Mouse (Mus musculus) cerebellum, postnatal 4 days (tissue): ENCODE measurements around the gene Cacna2d2.

Experiments used
- DNase-seq, 2 experiments: peaks; one replicate each; pipeline ENCODE4 v3.0.0; 2022; ENCODE audit warnings: low spot score in 2 of 2, mixed read lengths in 1 of 2

Cacna2d2 gene

DNA sequence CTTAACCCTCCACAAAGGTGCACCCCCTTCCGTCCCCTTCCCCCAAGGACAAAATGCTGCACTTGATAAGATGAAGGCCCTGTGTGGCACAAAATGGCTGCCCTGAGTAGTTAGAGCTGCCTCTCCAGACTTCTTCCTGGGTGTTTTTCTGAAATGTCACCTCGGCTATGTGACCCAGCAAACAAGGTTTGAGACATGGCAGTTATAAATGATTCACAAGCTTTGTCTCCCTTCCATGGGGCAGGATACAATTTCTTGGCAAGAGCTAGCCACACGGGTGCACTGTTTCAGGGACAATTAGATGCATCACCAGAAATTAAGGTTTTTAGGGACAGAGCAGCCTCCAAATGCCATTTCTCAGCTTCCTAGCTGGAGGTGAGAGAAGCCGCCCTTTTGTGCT, 141.0 kb downstream of the Cacna2d2 start:
- DNase-seq: no peak

DNA sequence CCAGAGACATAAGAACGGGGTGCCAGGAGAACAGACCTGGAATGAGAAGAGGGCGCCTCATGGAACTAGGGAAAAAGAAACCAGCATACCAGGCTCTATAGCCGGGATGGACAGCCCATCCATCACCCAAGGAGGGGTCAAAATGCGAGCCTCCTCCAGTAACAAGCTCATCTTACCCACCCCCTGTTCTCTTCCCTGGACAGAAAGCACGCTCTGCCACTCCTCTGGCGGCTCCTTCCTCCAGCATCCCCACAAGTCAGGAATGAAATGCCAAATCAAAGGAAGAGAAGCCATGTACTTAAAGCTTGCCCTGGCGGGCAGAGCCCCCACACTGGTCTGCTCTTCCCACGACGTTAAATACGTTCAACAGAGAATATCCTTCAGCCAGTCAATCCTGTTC, 141.6 kb downstream of the Cacna2d2 start:
- no peak for DNase-seq

DNA sequence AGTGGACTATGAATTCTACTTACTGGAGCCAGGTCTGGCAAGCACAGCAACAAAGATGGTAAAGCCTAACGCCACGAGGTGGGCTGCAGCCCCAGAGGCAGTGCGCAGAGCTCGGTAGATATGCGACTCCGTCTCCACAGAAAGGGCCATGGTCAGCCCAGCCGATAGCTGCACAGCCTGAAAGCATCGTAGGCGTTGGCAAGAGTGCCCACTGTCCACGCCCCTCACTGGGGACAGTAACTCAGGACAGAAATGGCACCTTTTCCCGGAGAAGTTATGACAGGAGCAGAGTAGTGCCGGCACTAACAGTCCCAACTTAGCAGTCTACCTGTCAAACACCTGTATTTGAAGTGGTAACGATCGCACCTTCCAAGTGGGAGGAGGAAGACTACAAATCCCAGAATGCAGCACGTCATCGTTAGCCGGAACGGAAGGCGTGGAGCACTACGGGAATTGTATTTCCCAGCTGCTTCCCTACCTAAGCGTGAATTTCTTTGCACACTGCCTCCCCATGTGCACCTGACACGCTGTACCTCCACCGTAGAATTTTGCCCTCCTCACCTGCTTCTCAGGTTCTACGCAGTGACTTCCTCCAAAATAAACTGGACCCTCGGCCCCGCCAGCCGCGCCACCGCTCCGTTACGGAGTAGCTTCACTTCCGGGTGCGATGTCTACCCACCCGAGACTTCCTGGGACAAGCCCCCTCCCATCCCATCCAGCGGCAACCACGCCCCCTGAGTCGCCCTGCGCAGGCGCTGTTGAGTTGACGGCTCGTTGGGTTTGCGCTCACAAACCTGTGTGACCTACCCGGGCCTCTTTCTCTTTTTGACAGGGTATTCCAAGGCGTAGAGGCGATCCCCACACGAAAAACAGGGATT, 142.3 kb downstream of the Cacna2d2 start, which contains the start of the genes Cyb561d2 and Nprl2:
TSS of gene Cyb561d2 (minus strand) at position 720 of the 878 bp plus-strand sequence.
TSS of gene Nprl2 (plus strand) at position 753 of the 878 bp plus-strand sequence.
- DNase-seq: peak; percentile 86 to 92

DNA sequence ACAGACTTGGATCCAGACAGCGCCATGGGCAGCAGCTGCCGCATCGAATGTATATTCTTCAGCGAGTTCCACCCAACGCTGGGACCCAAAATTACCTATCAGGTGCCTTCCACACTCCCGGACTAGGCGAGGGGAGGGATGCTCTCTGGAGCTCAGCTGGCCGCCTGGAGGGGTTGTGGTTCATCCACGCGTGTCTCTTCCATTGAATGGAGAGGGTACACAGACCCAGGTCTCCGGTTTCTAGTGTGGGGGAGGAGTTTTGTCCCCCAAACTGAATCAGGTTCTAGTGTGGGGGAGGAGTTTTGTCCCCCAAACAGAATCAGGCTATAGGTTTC, 142.9 kb downstream of the Cacna2d2 start:
- no peak for DNase-seq

DNA sequence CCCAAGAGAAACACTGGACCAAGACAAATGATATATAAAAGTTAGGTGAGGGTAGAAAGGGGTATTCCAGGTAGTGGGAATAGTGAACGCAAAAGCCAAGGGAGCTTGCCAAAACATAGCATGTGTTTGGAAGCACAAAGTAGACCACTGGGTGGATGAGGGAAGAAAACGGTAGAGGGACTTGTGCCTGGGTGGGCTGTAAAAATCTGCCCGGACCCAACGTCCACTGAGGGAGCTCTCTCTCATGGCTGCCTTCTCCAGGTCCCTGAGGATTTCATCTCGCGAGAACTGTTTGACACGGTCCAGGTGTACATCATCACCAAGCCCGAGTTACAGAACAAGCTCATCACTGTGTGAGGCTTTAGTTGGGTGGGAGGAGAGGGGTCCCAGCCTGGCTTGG, 143.3 kb downstream of the Cacna2d2 start:
- no peak for DNase-seq

DNA sequence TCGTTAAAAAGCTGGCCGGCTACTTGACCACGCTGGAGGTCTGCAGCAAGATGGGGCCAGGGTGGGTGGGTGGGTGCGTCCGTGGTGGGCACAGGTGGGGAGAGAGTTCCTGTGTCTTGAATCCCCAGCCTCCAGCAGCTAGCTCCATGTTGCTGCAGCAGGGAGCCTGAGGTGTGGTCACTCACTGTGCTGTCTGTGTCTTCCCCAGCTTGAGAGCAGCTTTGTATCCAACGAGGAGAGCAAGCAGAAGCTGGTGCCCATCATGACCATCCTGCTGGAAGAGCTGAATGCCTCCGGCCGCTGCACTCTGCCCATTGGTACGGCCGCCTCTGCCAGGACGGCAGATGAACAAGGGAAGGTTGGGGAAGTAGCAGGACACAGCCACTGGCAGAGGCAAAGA, 143.9 kb downstream of the Cacna2d2 start:
- no peak for DNase-seq

DNA sequence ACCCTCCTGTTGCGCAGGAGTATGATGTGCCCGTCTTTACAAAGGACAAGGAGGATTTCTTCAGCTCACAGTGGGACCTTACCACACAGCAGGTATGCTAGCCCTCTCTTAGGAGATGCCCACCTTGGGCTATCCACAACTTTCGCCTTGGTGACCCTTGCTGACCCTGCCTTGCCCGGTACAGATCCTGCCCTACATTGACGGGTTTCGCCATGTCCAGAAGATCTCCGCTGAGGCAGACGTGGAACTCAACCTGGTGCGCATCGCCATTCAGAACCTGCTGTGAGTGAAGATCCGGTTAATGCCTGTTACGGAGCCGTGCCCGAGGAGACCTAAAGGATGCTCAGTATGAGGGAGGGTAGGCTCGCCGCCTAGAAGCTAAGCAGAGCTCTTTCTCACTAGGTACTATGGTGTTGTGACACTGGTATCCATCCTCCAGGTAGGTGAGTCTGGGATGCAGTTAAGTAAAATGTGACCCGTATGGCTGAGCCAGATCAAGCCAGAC, 144.8 kb downstream of the Cacna2d2 start:
- DNase-seq: no peak

DNA sequence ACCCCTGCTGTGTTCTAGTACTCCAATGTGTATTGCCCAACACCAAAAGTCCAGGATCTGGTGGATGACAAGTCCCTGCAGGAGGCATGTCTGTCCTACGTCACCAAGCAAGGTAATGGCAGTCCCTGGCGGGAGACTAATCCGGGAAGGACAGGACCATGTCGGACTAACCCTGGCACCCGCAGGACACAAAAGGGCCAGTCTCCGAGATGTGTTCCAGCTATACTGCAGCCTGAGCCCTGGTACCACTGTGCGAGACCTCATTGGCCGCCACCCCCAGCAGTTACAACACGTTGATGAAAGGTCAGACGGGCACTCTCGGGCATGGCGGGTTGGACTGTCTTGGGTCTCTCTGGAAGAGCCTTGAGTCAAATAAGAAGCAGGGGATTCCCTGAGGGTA, 145.3 kb downstream of the Cacna2d2 start:
- no peak for DNase-seq

DNA sequence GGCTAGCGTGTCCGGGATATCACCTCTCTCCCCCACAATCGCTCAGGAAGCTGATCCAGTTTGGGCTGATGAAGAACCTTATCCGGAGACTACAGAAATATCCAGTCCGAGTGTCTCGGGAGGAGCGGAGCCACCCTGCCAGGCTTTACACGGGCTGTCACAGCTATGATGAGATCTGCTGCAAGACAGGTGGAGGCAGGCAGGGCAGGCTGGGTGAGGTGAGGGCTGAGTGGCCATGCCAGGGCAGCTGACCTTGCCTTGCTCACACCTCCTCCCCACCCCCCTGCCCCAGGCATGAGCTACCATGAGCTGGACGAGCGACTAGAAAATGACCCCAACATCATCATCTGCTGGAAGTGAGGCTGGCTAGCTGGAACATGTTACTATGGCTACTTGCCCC, 145.8 kb downstream of the Cacna2d2 start:
- DNase-seq: no peak

DNA sequence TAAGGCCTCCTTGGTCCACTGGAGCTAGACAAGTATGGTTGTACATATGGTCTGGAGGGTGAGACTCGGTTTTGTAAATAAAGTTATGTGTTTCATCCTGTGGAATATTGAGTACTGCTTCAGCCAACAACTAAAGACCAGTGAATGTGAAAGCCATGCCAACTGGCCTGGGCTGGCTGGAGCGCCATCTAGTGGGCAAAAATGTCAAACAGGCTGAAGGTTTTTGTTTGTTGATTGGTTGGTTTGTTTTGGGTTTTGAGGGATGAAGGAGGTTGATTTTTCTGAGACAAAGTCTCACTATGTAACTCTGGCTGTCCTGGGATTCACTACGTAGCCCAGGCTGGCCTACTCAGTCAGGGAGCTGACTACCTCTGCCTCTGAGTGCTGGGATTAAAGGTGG, 146.2 kb downstream of the Cacna2d2 start:
- DNase-seq: peak; percentile 63 to 85

DNA sequence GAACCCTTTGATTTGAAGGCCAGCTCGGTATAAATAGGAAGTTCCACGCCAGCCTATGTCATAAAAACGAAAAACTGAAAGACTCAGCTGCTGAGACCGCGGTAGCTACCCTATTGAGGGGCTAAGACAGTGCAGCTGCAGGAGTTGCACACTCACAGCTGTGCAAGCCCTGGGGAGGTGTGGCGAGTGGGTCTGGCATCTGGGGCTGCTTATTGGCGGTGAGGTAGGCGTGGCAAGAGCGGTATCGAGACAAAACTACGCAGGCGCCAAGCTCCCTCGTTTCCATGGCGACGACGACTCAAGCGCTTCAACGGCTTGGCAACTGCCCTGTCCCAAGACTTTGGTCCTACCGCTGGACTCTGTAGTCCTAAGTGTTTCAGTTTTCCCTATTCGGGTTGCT, 147.6 kb downstream of the Cacna2d2 start, which contains the start of gene Zmynd10:
TSS of gene Zmynd10 (plus strand) at position 273 of the 400 bp plus-strand sequence.
- peak; percentile 46 to 78 for DNase-seq

DNA sequence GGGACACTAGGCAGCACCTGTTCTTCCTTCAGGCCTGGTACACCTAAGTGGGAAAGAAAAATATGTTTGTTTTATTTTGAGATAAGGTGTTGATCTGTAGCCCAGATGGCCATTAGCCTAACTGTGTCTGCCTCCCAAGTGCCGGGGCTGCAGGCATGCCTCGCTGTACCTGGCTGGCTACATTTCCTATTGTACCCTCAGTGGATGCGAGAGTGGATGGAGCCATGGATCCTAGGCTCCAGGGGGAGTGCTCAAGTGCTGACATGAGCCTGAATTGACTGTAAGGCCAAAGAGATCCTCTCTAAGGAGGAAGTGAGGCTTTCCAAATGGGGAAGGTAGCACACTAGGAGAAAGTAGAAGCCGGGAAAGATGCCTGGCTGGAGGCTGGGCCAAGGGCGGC, 148.5 kb downstream of the Cacna2d2 start:
- DNase-seq: no peak

DNA sequence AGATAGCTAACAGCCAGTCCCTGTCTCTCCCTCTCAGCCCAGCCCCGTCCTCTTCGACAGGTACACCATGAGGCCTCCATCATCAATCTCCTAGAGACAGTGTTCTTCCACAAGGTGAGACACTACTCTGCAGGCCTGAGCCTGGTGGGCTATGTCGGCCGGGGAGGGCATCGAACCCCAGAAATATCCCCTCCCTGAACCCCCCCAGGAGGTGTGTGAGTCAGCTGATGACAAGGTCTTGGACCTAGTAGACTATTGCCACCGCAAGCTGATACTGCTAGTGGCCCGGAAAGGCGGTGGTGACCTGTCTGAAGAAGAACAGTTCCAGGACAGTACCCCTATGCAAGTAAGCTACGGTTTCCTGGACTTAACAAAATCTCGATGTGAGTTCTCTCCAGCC, 149.4 kb downstream of the Cacna2d2 start:
- no peak for DNase-seq

DNA sequence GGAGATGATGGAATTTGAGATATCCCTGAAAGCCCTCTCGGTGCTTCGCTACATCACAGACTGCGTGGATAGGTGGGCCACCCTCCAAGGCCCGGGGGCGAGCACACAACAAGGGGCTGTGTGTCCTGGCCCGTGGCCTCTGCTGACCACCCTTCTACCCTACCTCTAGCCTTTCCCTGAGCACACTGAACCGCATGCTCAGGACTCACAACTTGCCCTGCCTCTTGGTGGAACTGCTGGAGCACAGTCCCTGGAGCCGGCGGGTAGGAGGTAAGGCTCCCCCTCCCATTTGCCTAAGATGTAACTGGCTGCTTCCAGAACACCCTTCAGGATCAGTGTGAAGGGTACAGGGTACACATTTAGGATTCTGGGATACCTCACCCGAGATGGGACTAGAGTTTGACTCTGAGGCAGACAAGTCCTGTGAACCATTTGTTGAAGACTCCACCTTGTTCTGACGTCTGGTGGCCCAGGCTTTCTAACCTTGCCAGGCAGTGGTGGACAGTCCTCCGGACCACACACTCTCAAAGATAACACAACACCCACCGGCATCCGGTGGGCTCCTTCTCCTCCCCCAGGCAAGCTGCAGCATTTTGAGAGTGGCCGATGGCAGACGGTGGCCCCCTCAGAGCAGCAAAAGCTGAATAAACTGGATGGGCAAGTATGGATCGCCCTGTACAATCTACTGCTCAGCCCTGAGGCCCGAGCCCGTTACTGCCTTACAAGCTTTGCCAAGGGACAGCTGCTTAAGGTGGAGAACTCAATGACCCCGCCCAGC, 150.1 kb downstream of the Cacna2d2 start:
- DNase-seq: no peak

DNA sequence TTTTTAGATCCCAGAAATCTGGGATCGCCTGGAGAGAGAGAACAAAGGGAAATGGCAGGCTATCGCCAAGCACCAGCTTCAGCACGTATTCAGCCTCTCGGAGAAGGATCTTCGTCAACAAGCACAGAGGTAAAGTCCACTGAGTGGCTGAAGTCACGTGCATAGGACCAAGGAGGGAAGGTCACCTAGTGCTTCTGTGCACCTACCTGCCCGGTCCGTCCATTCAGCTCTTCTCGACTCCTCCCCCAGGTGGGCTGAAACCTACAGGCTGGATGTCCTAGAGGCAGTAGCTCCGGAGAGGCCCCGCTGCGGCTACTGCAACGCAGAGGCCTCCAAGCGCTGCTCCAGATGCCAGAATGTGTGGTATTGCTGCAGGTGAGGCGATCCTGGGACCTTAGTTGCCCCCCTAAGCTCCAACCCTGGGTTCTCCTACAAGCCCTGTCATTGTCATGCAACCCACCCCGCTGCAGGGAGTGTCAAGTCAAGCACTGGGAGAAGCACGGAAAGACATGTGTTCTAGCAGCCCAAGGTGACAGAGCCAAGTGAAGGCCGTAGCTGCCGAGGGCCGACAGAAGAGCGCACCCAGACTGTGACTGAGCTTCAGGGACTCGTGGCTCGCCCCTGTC, 151.2 kb downstream of the Cacna2d2 start:
- no peak for DNase-seq

DNA sequence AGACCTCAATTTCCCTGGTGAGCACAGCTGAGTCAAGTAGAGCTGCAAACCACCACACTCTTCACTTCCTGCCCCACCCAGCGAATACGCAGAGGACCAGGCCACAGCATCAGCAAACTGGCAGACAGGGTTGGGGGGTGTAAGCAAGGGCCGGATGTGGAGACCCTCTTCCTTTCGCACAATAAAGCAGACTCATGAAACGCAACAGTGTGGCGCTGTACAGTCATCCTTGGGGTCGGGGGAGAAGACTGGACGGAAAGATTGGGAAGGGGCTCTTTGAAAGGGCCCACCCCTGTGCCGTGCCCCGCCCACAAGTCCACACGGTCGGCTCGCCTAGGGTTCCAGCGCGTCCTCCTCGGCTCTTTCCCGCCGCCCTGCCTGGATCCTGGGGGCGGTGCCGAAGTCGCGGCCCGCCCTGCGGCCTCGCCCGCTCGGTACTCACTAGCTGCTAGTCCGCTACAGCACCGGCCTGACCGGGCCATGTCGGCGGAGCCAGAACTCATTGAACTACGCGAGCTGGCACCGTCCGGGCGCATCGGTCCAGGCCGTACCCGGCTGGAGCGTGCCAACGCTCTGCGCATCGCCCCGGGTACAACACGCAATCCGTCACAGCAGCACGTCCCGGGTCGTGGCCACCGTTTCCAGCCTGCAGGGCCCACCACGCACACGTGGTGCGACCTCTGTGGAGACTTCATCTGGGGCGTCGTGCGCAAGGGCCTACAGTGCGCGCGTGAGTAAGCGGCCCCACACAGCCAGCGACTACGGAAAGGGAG, 151.9 kb downstream of the Cacna2d2 start, which contains the start of gene Rassf1:
TSS of gene Rassf1 (plus strand) at position 439 of the 773 bp plus-strand sequence.
- no peak for DNase-seq

DNA sequence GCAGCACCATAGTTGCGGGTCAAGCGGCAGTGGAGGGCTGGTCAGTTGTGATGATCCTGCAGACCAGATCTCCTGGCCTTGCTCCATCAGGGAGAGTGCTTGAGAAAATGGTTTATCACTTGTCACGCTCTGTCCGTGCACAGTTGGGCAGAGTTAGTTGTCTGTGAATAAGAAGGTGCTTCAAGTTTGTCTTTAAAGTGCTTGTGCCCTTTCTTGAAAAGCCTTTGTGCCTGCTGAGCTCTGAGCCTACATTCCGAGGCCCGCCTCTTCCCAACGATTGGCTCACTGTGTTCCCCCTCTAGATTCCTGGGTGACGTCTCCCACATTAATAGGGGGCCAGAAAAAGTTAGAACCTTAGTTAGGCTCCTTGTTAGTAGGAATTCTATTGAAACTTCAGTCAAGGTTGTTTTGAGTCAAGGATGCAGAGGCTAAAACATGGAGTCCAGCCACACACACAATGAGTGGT, 152.5 kb downstream of the Cacna2d2 start:
- DNase-seq: no peak

DNA sequence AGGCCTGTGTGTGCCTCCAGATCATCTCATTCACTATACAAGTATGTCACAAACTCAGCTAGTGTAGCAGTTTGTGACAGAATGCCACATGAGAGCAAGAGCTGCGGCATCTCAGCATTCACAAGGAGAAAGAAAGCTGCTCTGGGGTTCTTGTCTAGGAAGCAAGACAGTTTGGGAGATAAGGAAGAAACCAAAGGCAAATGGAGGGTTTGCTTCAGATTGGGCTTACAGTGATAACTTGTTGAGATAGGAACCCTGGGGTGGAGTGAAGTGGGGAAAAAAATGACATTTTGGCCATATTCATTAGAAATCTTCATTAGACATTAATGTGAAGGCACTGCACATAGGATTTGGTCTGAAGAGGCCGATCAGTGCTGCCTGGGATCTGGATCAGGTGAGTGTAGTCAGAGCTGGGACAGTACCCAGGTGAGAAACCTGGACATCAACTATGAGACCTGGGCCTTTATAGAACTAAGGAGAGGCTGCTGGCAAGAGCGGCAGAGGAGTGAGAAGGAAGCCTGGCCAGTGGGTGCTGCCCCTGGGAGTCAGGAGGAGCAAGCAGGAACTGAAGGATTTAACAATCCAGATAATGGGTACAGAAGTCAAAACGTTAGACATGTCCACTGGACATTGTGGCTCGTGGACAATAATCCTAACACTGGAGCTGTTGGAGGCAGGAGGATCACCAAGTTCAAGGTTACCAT, 153.4 kb downstream of the Cacna2d2 start:
- no peak for DNase-seq

DNA sequence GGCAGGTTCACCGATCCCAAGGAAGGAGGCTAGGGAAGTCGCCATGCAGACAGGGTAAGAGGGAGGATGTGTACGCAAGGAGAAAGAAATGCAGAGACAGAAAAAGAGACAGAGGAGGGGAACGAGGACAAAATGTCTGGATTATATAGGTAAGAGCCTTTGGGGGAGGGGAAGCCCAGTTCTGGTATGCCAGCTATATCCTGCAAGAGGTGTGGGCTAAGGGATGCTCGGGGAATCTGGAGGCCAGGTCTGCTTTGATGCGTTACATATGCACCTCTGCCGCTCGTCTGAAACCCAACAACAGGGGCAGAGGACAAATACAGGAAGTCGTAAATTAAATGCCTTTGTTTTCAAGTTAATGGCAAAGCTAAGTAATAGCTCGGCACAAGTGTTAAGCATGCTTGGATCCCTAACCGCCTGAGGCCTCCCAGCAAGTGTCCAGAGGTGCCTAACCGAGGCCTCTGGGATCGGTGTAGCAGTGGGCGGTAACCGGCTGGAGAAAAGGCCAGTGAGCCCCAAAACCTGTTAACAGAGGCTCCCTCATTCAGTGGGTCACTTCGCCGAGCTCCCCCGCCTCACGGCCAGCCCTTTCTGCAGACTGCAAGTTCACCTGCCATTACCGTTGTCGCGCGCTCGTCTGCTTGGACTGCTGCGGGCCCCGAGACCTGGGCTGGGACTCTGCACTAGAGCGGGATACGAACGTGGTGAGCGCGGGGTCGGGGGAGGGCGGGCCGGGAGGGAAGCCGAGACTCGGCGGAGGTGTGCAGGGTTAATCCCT, 154.3 kb downstream of the Cacna2d2 start:
- peak in 1 of 2 experiments; percentile 49 for DNase-seq
